In genomic region chr2:69885451-69886305, GRCm38 (mm10) we compare ENCODE assay signal across 8 mouse cellular contexts. TPM values are rescaled to one million over a fixed set of nuclear protein-coding genes. Genes with fewer than 3 reads are reported as not detected.
DNase-seq lines count a peak whose midpoint lies in the region; ATAC-seq and TF ChIP-seq lines count a peak whose summit lies in the region.

Gene Mettl5, minus strand, starts transcription at chr2:69885615.

- peak within 1 kb of the TSS; percentile 98 for H3K4me3 ChIP-seq in ES-Bruce4 (ENCODE audit: low read depth, low read length)
- peak within 1 kb of the TSS; percentile 61 for H3K4me3 ChIP-seq in forebrain, embryonic 12.5 days (replicated peaks)
- H3K4me3 ChIP-seq in heart, postnatal 0 days (ENCODE audit: low read depth, low read length): peak within 1 kb of the TSS; percentile 82
- peak within 1 kb of the TSS; percentile 87 to 94 for H3K4me3 ChIP-seq in liver, embryonic 14.5 days (ENCODE audit: insufficient read depth in 1 of 2, low read depth in 2 of 2, low read length in 2 of 2)
- peak within 1 kb of the TSS; percentile 52 for H3K4me3 ChIP-seq in neural tube, embryonic 11.5 days (ENCODE audit: low read depth, low read length)
- peak within 1 kb of the TSS; percentile 68 for H3K4me3 ChIP-seq in stomach, embryonic 16.5 days (replicated peaks; ENCODE audit: low read length)

- H3K9ac ChIP-seq in ES-Bruce4 (ENCODE audit: low read depth, poor library complexity, severe bottlenecking): peak within 1 kb of the TSS; percentile 96
- peak within 1 kb of the TSS; percentile 74 for H3K9ac ChIP-seq in forebrain, embryonic 12.5 days
- peak within 1 kb of the TSS; percentile 87 for H3K9ac ChIP-seq in heart, postnatal 0 days (replicated peaks; ENCODE audit: low read depth, low read length)
- peak within 1 kb of the TSS; percentile 97 for H3K9ac ChIP-seq in liver, embryonic 14.5 days (replicated peaks)
- H3K9ac ChIP-seq in neural tube, embryonic 11.5 days (ENCODE audit: low read length): peak within 1 kb of the TSS; percentile 66
- H3K9ac ChIP-seq in stomach, embryonic 16.5 days (ENCODE audit: low read length): peak within 1 kb of the TSS; percentile 85

- peak; percentile 85 for DNase-seq in c-Kit-positive CD71-positive TER-119-positive erythroid progenitor cells, embryonic 14.5 days (ENCODE audit: low spot score)
- DNase-seq in heart, postnatal 0 days (ENCODE audit: low spot score): peak; percentile 83
- DNase-seq in kidney, postnatal 36 days: peak; percentile 89 to 95
- DNase-seq in liver, embryonic 14.5 days (ENCODE audit: low read depth in 3 of 3, low spot score in 3 of 3): peak; percentile 71 to 78 (median 75)
- peak; percentile 90 for DNase-seq in neural tube, embryonic 11.5 days (ENCODE audit: low spot score)

- H3K27ac ChIP-seq in ES-Bruce4 (ENCODE audit: insufficient read depth, low read length): peak within 1 kb of the TSS; percentile 81
- 0 out of 2 replicates have a peak within 1 kb of the TSS, but pooled peaks have one; percentile 14 for H3K27ac ChIP-seq in forebrain, embryonic 12.5 days
- H3K27ac ChIP-seq in heart, postnatal 0 days (ENCODE audit: low read depth): peak within 1 kb of the TSS; percentile 76
- H3K27ac ChIP-seq in liver, embryonic 14.5 days: peak within 1 kb of the TSS; percentile 73
- H3K27ac ChIP-seq in neural tube, embryonic 11.5 days (ENCODE audit: low read depth, low read length): no peak within 1 kb of the TSS
- peak within 1 kb of the TSS; percentile 77 for H3K27ac ChIP-seq in stomach, embryonic 16.5 days (ENCODE audit: low read length)

- H3K4me1 ChIP-seq in ES-Bruce4 (ENCODE audit: control insufficient read depth, insufficient read depth, low read length): no peaks in the 10 kb centered on the region
- peaks cover 12% of the 10 kb centered on the region for H3K4me1 ChIP-seq in forebrain, embryonic 12.5 days
- H3K4me1 ChIP-seq in heart, postnatal 0 days (ENCODE audit: control insufficient read depth, insufficient read depth): peaks cover 7% of the 10 kb centered on the region
- H3K4me1 ChIP-seq in liver, embryonic 14.5 days (replicated peaks; ENCODE audit: control insufficient read depth in 2 of 2, insufficient read depth in 2 of 2, low read length in 1 of 2): peaks cover 9% of the 10 kb centered on the region in 2 experiments
- H3K4me1 ChIP-seq in neural tube, embryonic 11.5 days (ENCODE audit: control insufficient read depth, insufficient read depth, low read length): no peaks in the 10 kb centered on the region
- H3K4me1 ChIP-seq in stomach, embryonic 16.5 days (ENCODE audit: control insufficient read depth, insufficient read depth, low read length): peaks cover 3% of the 10 kb centered on the region; the same call in 1 of the 2 replicates

- H3K36me3 ChIP-seq in ES-Bruce4 (ENCODE audit: control insufficient read depth, insufficient read depth, low read length, poor library complexity, severe bottlenecking): peaks cover 10% of the 10 kb centered on the region
- no peaks in the 10 kb centered on the region; the same call in 1 of the 2 replicates for H3K36me3 ChIP-seq in forebrain, embryonic 12.5 days (replicated peaks)
- no peaks in the 10 kb centered on the region for H3K36me3 ChIP-seq in heart, postnatal 0 days (replicated peaks; ENCODE audit: control insufficient read depth, insufficient read depth, low read length)
- H3K36me3 ChIP-seq in liver, embryonic 14.5 days (replicated peaks; ENCODE audit: control insufficient read depth, insufficient read depth, low read depth): no peaks in the 10 kb centered on the region
- H3K36me3 ChIP-seq in neural tube, embryonic 11.5 days (ENCODE audit: control insufficient read depth, insufficient read depth, low read length): no peaks in the 10 kb centered on the region
- no peaks in the 10 kb centered on the region for H3K36me3 ChIP-seq in stomach, embryonic 16.5 days (ENCODE audit: control insufficient read depth, insufficient read depth, low read length)

- no peaks in the 10 kb centered on the region for H3K27me3 ChIP-seq in ES-Bruce4 (ENCODE audit: control insufficient read depth, insufficient read depth, low read length, poor library complexity, severe bottlenecking)
- no peaks in the 10 kb centered on the region for H3K27me3 ChIP-seq in forebrain, embryonic 12.5 days
- no peaks in the 10 kb centered on the region for H3K27me3 ChIP-seq in heart, postnatal 0 days (ENCODE audit: control insufficient read depth, insufficient read depth, low read length)
- no peaks in the 10 kb centered on the region for H3K27me3 ChIP-seq in liver, embryonic 14.5 days (ENCODE audit: control insufficient read depth, insufficient read depth, low read length)
- no peaks in the 10 kb centered on the region for H3K27me3 ChIP-seq in neural tube, embryonic 11.5 days (ENCODE audit: control insufficient read depth, insufficient read depth, low read length)
- no peaks in the 10 kb centered on the region for H3K27me3 ChIP-seq in stomach, embryonic 16.5 days (ENCODE audit: control insufficient read depth, insufficient read depth, low read length)

- 2% methylated on average over 45 of the region's 45 CpGs for whole genome bisulfite sequencing in forebrain, embryonic 12.5 days
- WGBS in heart, postnatal 0 days: 1% methylated on average over 44 of the region's 45 CpGs
- 1% methylated on average over 45 of the region's 45 CpGs for WGBS in liver, embryonic 14.5 days (ENCODE audit: insufficient replicate concordance)
- WGBS in neural tube, embryonic 11.5 days: 2% methylated on average over 45 of the region's 45 CpGs
- 2% methylated on average over 45 of the region's 45 CpGs for WGBS in stomach, embryonic 16.5 days

- H3K9me3 ChIP-seq in ES-Bruce4 (replicated peaks; ENCODE audit: control insufficient read depth, insufficient read depth, low read length, poor library complexity, severe bottlenecking): no peaks in the 10 kb centered on the region
- no peaks in the 10 kb centered on the region for H3K9me3 ChIP-seq in forebrain, embryonic 12.5 days
- no peaks in the 10 kb centered on the region for H3K9me3 ChIP-seq in heart, postnatal 0 days (replicated peaks; ENCODE audit: control insufficient read depth, low read length)
- no peaks in the 10 kb centered on the region for H3K9me3 ChIP-seq in liver, embryonic 14.5 days (ENCODE audit: control insufficient read depth, low read length)
- no peaks in the 10 kb centered on the region for H3K9me3 ChIP-seq in neural tube, embryonic 11.5 days (ENCODE audit: control insufficient read depth, low read length)
- no peaks in the 10 kb centered on the region for H3K9me3 ChIP-seq in stomach, embryonic 16.5 days (replicated peaks; ENCODE audit: control insufficient read depth, low read length)

- peak; percentile 76 for TF ChIP-seq POLR2A in ES-Bruce4 (IDR thresholded peaks at IDR 0.05; ENCODE audit: insufficient read depth, low read length)

- ATAC-seq in forebrain, embryonic 12.5 days (ENCODE audit: low FRiP score): peak; percentile 94
- peak; percentile 97 for ATAC-seq in heart, postnatal 0 days (ENCODE audit: insufficient read depth, low read depth)
- ATAC-seq in liver, embryonic 14.5 days (ENCODE audit: insufficient read depth): peak; percentile 98
- ATAC-seq in neural tube, embryonic 11.5 days (ENCODE audit: insufficient read depth, low FRiP score, low TSS enrichment): peak; percentile 92
- ATAC-seq in stomach, embryonic 16.5 days (ENCODE audit: insufficient read depth, low FRiP score): peak; percentile 95

- 0 out of 2 replicates have a peak, but pooled peaks have one; percentile 45 for TF ChIP-seq EP300 in ES-Bruce4 (IDR thresholded peaks at IDR 0.05; ENCODE audit: insufficient read depth, low read depth, low read length)
- TF ChIP-seq EP300 in heart, postnatal 0 days (IDR thresholded peaks at IDR 0.05; ENCODE audit: low read depth): no peak
- TF ChIP-seq EP300 in liver, embryonic 14.5 days (IDR thresholded peaks at IDR 0.05; ENCODE audit: low read depth): no peak

- H3K4me2 ChIP-seq in forebrain, embryonic 12.5 days: peak within 1 kb of the TSS; percentile 70
- H3K4me2 ChIP-seq in heart, postnatal 0 days (ENCODE audit: low read depth, low read length): peak within 1 kb of the TSS; percentile 87
- H3K4me2 ChIP-seq in liver, embryonic 14.5 days (ENCODE audit: low read depth): peak within 1 kb of the TSS; percentile 83
- H3K4me2 ChIP-seq in neural tube, embryonic 11.5 days (ENCODE audit: low read depth): peak within 1 kb of the TSS; percentile 62
- peak within 1 kb of the TSS; percentile 52 for H3K4me2 ChIP-seq in stomach, embryonic 16.5 days (ENCODE audit: low read depth, low read length)

- TF ChIP-seq CTCF in ES-Bruce4 (IDR thresholded peaks at IDR 0.05; ENCODE audit: low read depth, low read length): peak; percentile 20
- TF ChIP-seq CTCF in heart, postnatal 0 days (IDR thresholded peaks at IDR 0.05; ENCODE audit: low read depth): peak; percentile 61
- peak; percentile 85 for TF ChIP-seq CTCF in liver, embryonic 14.5 days (IDR thresholded peaks at IDR 0.05; ENCODE audit: low read depth)

RNA-seq across cellular contexts. Expression of gene Mettl5, which starts in this region (rescaled TPM):
- polyA plus RNA-seq in ES-Bruce4 (2011; ENCODE audit: insufficient read depth, insufficient read length, low read depth, missing spikeins): 53.2 and 54.5 TPM in 2 replicates
- 38.3 and 38.5 TPM in 2 replicates for polyA plus RNA-seq in forebrain, embryonic 12.5 days (2016; fragmentation: Nextera tagmentation; extraction: Ambion mirVana)
- 7.0 and 13.1 TPM in 2 replicates for total RNA-seq in heart, postnatal 0 days (2014; rRNA removed; ENCODE audit: low replicate concordance)
- 43.3 and 45.7 TPM in 2 replicates for polyA plus RNA-seq in heart, postnatal 0 days (2015; fragmentation: Nextera tagmentation; extraction: Ambion mirVana)
- polyA plus RNA-seq in liver, embryonic 14.5 days (2012; rRNA removed): 5.7 and 9.4 TPM in 2 replicates
- 33.2 and 35.4 TPM in 2 replicates for polyA plus RNA-seq in liver, embryonic 14.5 days (2014; fragmentation: Nextera tagmentation; extraction: Ambion mirVana)
- polyA plus RNA-seq in neural tube, embryonic 11.5 days (2014; fragmentation: Nextera tagmentation; extraction: Ambion mirVana): 32.9 and 36.2 TPM in 2 replicates
- polyA plus RNA-seq in stomach, embryonic 16.5 days (2015; fragmentation: Nextera tagmentation; extraction: Ambion mirVana): 36.8 and 36.9 TPM in 2 replicates

Comparison
In these comparisons a context has a peak if more than half of its experiments do, and no peak if none do; other contexts are left out.
1. CTCF ChIP-seq: peak in every context shown above with its lines; median percentile 85 in liver, embryonic 14.5 days; 61 in heart, postnatal 0 days; 20 in ES-Bruce4.